Mouse (Mus musculus) embryonic facial prominence, embryonic 10.5 days (tissue): Measurements from ENCODE around the gene Rbks. TPM values are rescaled to one million over a fixed set of nuclear protein-coding genes. Genes with fewer than 3 reads are reported as not detected.
"Not testable (repeated sequence)": the region's sequence is repeated elsewhere in the genome, so short reads cannot be mapped to it uniquely, and the experiment has no call there.

ENCODE experiments used
- DNase-seq: peaks from one replicate; pipeline ENCODE4 v3.0.0-alpha.2; 2017; ENCODE audit warnings: low spot score
- H3K27ac ChIP-seq: fragments of 300-500 bp; sonication (generic); replicated peaks from 2 replicates; pipeline ENCODE4 v1.5.1; 2016; ENCODE audit warnings: mild to moderate bottlenecking
- H3K27me3 ChIP-seq: fragments of 300-500 bp; sonication (generic); replicated peaks from 2 replicates; pipeline ENCODE4 v1.6.1; 2016; ENCODE audit warnings: low read depth, mild to moderate bottlenecking; ENCODE audit not compliant: poor library complexity, severe bottlenecking
- H3K36me3 ChIP-seq: fragments of 300-500 bp; sonication (generic); replicated peaks from 2 replicates; pipeline ENCODE4 v1.6.1; 2016; ENCODE audit warnings: mild to moderate bottlenecking, moderate library complexity
- H3K4me1 ChIP-seq: fragments of 300-500 bp; sonication (generic); 2 replicates; pipeline ENCODE4 v1.6.1; 2016
- H3K4me3 ChIP-seq: fragments of 300-500 bp; sonication (generic); 2 replicates; pipeline ENCODE4 v1.5.1; 2016; ENCODE audit warnings: mild to moderate bottlenecking, moderate library complexity
- H3K9me3 ChIP-seq: fragments of 300-500 bp; sonication (generic); 2 replicates; pipeline ENCODE4 v1.6.1; 2016; ENCODE audit warnings: mild to moderate bottlenecking
- WGBS: fragments of 180-500 bp; shearing (Covaris S2); methylation state at CpG from one replicate; pipeline ENCODE4 v1.1.7; 2016; 5-methylcytosine and 5-hydroxymethylcytosine counted together
- polyA plus RNA-seq: library from polyadenylated mRNA; unstranded; fragments of >200 nt; fragmentation: Nextera tagmentation; extraction: Ambion mirVana; gene quantifications from 2 replicates; pipeline ENCODE4 v1.2.1, GENCODE M21; 2016

The Rbks gene
- polyA plus RNA-seq, 1 experiment from 2014 or later, result 4.1 TPM

DNA sequence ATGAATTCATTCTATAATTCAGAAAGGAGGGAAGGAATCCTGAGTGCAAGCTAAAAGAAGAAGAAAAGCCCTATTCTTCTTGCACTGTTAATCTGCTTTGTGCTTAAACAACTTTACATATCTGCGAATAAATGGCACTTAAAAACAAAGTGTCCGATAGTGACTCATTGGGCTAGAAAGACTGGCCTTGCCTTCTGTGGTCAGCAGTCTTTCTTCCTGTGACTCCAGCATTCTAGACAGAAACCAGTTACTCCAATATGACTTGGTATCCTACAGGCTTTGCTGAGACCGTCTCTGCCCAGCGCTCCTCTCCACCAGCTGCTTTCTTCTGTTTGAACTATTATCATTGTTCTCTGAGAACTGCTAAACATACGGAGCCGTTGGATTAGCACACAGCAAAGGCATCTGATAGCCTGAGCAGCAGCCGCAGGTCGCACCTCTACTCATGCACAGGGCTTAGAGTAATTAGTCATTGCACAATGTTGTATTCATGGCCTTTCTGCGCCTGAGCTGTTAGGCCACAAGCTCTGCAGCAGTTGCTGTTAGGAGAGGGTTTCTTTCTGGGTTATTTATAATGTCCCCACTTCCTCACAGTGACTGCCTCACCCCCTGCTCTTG lies 60.7 kb downstream of the Rbks start:
- H3K27ac ChIP-seq, result no peak overlapping the region

DNA sequence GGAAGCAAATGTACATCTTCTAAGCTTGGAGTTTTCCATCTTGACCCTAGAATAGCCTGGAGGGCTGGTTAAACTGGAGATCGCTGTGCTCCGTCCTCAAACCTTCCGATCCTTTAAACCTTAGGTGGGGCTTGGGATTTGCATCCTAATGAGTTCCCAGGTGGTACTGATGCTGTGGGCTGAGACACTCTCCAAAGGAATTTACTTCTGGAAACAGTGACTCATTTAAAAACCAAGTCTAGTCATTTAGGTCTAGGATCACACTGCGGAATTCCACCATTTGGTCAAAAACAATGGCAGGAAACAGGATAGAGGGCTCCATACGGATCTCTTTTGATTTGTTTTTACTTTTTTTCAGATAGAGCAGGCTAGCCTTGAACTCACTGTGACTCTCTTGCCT lies 62.7 kb downstream of the Rbks start:
- Histone ChIP-seq H3K4me3 (no peak overlapping the region), H3K36me3 (peaks cover 13% of the 10 kb centered on the region; the same call in 1 of the 2 replicates), H3K4me1 (peaks cover 18% of the 10 kb centered on the region), H3K9me3 (no peaks in the 10 kb centered on the region), H3K27me3 (no peaks in the 10 kb centered on the region), H3K27ac (no peak overlapping the region)
- DNase-seq, result no peak
- WGBS, result 50% methylated on average over 5 of the region's 5 CpGs

More for the DNA sequence above, 60.7 kb downstream of the Rbks start:
- Histone ChIP-seq H3K4me3 (no peak overlapping the region), H3K36me3 (peaks cover 14% of the 10 kb centered on the region; the same call in 1 of the 2 replicates), H3K9me3 (no peaks in the 10 kb centered on the region), H3K4me1 (peaks cover 10% of the 10 kb centered on the region), H3K27me3 (no peaks in the 10 kb centered on the region)
- 68% methylated on average over 9 of the region's 9 CpGs for WGBS
- no peak for DNase-seq

DNA sequence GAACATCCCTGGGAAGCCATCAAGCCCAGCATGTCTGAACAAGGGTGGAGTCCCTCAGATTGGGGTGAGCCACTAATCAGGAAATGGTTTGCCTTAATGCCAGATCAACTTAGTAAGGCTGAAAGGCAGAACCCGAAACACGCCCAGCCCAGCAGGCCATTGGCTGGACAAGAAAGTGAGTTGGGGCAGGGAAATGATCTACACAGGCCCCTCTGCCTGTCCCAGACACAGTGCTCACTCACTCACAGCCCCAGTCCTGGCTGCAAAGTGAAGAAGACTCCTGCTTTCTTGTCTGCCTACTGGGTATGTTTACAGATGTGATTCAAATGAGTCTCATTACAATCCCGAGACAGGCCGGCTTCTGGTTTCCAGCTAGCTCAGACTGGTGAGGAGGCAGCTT lies 63.3 kb downstream of the Rbks start:
- Histone ChIP-seq H3K9me3 (no peaks in the 10 kb centered on the region), H3K27ac (no peak overlapping the region), H3K36me3 (peaks cover 13% of the 10 kb centered on the region; the same call in 1 of the 2 replicates), H3K27me3 (no peaks in the 10 kb centered on the region), H3K4me1 (peaks cover 23% of the 10 kb centered on the region), H3K4me3 (no peak overlapping the region)
- 61% methylated on average over 4 of the region's 4 CpGs for WGBS
- DNase-seq, result no peak

DNA sequence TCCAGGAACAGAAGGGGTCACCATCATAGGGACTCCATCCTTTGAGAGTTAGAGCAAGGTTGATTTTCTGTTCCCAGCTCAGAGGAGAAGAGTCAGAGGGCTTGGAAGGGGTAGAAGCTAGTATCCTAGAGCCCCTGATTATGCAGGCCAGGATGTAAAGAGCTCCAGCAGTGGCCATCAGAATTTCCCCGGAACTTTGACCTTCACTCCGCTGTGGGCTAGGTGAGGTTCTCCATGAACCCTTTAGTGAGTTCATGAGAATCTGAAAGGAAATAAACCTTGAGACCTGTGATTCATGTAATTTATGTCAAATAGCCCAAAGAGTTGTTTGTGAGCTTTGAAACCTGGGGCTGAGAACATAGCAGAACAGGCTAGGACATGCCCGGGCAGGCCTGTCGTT lies 66.3 kb downstream of the Rbks start:
- not testable (repeated sequence) for DNase-seq, H3K9me3 ChIP-seq, H3K27ac ChIP-seq, H3K27me3 ChIP-seq, H3K4me3 ChIP-seq
- Histone ChIP-seq H3K36me3 (peaks cover 15% of the 10 kb centered on the region; the same call in 1 of the 2 replicates), H3K4me1 (peaks cover 35% of the 10 kb centered on the region)
- WGBS, result 95% methylated on average over 4 of the region's 4 CpGs

DNA sequence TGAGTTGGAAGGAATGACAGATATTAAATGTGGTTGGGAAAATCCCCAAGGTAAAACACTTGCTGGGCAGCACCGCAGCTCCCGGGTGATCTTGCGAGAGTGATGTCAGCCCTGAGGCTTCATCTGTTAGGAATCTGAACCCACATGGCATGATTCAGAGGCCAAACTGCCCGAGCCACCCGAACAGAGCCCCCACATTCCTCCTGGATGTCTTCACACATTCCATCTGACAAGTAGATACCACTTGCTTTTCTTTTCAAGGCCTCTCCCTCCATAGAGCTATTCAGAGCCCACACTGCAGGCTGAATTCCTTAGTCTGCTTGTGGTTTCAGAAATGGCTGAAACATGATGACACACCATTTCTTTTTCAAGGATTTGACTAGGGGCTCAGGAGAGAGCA lies 67.4 kb downstream of the Rbks start:
- no peak overlapping the region for H3K4me3 ChIP-seq
- peaks cover 20% of the 10 kb centered on the region for H3K36me3 ChIP-seq
- peak; percentile 64 for DNase-seq
- no peaks in the 10 kb centered on the region for H3K27me3 ChIP-seq
- H3K4me1 ChIP-seq, result peaks cover 35% of the 10 kb centered on the region
- 0 out of 2 replicates have a peak overlapping the region, but pooled peaks have one; percentile 70 for H3K27ac ChIP-seq
- WGBS, result 41% methylated on average over 5 of the region's 5 CpGs
- no peaks in the 10 kb centered on the region for H3K9me3 ChIP-seq

DNA sequence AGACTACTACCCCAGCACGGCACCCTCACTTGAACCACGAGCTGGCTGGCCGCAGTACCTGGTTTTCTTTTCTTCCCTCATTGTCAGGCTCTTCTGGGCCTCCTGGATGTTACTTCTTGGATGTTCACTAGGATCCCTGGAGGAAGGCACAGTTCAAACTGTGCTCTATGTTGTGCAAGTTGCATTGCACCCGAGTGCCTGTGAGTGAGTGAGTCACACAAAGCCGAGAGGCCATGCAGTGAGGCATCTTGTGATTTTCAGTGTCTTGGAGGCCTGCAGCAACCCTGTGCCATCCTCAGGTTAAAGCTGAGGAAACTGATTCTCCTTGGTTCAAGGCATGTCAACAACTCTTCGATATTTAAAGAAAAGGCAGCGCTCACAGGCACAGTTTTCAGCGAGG lies 68.9 kb downstream of the Rbks start:
- Histone ChIP-seq H3K36me3 (peaks cover 15% of the 10 kb centered on the region), H3K27ac (0 out of 2 replicates have a peak overlapping the region, but pooled peaks have one; percentile 49), H3K4me1 (peaks cover 31% of the 10 kb centered on the region), H3K9me3 (no peaks in the 10 kb centered on the region), H3K4me3 (no peak overlapping the region), H3K27me3 (no peaks in the 10 kb centered on the region)
- 90% methylated on average over 8 of the region's 8 CpGs for WGBS
- no peak for DNase-seq

DNA sequence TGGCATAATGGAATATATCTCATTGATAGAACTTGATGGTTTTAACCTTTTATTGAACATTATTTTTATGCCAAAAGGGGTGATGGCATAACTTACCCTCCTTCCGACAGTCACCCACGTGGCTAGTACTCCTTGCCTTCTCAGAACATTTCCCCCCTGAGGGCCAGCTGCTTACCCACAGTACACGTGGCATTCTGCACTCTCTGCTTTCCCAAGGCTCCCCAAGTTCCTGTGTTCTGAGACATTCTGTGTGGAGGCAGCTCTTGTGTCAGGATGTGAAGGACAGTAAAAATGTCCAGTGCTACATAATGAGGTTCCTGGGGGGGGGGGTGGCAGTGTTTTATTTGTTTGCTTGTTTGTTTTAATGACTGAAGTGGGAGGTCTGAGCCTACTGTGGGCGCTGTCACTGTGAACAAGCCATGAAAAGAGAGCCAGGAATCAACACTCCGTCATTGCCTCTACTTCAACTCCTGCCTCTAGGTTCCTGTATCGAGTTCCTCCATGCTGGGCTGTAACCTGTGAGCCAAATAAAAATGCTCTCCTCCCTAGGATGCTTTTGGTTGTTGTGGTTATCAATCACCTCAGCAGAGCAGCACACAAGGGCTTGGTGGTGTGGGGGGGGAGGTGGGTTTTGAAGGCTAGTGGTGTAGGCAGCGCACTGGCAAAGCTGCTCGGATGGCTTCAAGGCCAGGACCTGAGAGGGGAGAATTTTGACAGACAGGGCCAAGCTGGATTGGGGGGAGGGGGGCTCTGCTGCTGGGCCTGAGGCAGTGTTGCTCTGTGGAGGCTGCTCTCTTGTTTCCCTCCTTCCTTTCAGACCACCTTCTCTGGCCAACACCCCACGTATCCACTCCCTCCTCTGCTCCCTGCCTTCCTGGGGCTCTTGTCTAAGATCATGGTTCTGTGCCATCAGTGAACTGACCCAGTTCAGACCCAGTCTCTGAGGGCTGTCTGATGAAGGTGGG lies 69.6 kb downstream of the Rbks start:
- H3K9me3 ChIP-seq, result no peaks in the 10 kb centered on the region
- H3K27me3 ChIP-seq, result no peaks in the 10 kb centered on the region
- WGBS, result 70% methylated on average over 9 of the region's 9 CpGs
- H3K36me3 ChIP-seq, result peaks cover 19% of the 10 kb centered on the region
- H3K4me1 ChIP-seq, result peaks cover 31% of the 10 kb centered on the region
- H3K4me3 ChIP-seq, result no peak overlapping the region
- DNase-seq, result peak; percentile 24
- peak overlapping the region; percentile 49 for H3K27ac ChIP-seq

DNA sequence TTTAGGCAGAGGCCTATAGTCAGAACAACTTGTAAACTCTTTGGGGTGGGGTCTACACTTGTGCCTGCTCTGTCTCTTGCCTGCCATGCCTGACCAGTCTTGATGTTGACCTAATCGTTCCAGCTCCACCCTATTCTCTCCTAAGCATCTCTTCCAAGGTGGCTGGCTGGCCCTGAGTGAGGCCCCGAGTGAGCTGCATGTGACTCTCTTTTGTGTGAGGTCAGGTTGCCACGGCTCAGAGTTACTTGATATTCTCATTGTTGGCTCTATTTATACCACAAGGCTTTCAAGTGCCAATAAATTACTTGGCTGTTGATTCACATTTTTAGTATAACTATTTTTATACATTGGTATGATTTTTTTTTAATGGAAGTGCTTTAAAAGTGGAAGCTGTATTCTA lies 70.3 kb downstream of the Rbks start:
- no peaks in the 10 kb centered on the region for H3K9me3 ChIP-seq
- H3K27me3 ChIP-seq, result no peaks in the 10 kb centered on the region
- DNase-seq, result no peak
- WGBS, result 65% methylated on average over 3 of the region's 3 CpGs
- peaks cover 22% of the 10 kb centered on the region for H3K36me3 ChIP-seq
- no peak overlapping the region for H3K27ac ChIP-seq
- no peak overlapping the region for H3K4me3 ChIP-seq
- peaks cover 31% of the 10 kb centered on the region for H3K4me1 ChIP-seq

DNA sequence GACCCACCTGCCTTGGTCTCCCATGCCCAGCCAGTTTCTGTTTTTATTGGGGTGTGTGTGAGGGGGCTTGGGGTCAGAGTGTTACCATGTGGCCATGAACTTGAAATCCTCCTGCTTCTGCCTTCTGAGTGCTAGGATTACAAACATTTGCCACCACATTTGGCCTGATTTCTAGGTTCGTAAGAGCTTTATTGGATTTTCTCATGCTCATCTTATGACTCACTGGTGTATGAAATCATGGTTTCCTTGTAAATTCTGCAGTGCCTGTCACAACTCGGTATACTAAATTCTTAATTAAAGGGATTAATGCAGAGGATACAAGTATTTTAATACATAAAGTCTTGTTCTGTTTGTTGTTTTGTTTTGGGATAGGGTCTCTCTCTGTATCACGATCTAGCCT lies 77.1 kb downstream of the Rbks start:
- no peaks in the 10 kb centered on the region for H3K9me3 ChIP-seq
- peaks cover 74% of the 10 kb centered on the region for H3K36me3 ChIP-seq
- no peaks in the 10 kb centered on the region for H3K27me3 ChIP-seq
- H3K27ac ChIP-seq, result no peak overlapping the region
- no peak overlapping the region for H3K4me3 ChIP-seq
- 94% methylated on average over 3 of the region's 3 CpGs for WGBS
- no peaks in the 10 kb centered on the region for H3K4me1 ChIP-seq
- DNase-seq, result no peak

DNA sequence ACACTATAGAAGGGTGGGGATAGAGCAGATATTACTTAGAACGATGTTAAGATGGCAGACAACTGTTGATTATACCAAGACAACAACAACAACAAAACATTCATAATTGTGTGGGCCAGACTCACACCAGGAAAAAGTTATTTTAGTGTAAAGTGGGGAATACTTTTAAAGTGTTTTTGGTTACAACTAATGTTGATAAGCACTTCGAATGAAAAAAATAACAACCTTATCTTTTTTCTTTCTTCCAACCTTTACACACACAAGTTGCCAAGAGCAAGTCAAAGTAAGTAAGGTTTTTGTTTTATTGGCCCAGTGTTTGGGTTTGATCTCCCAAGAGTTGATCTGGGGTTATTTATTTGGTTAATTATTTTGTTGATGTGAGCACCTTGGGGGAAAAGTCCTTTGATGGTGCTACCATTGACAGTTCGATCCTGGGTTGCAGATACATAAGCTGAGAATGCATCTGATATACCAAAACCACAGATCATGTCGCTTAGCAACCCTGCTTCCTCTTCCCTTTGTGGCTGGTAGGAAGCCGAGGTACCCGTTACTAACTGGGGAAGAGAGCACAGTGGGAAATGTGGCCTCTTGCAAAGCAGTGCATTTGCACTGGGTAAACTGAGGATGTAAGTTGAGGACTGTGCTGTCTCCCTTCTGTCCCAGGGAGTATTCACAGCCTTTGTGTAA lies 82.9 kb downstream of the Rbks start:
- H3K4me1 ChIP-seq, result peaks cover 8% of the 10 kb centered on the region
- peak overlapping the region; percentile 97 for H3K27ac ChIP-seq
- 52% methylated on average over 6 of the region's 6 CpGs for WGBS
- peaks cover 43% of the 10 kb centered on the region for H3K36me3 ChIP-seq
- no peaks in the 10 kb centered on the region for H3K27me3 ChIP-seq
- peak overlapping the region; percentile 90 for H3K4me3 ChIP-seq
- H3K9me3 ChIP-seq, result no peaks in the 10 kb centered on the region
- DNase-seq, result no peak

DNA sequence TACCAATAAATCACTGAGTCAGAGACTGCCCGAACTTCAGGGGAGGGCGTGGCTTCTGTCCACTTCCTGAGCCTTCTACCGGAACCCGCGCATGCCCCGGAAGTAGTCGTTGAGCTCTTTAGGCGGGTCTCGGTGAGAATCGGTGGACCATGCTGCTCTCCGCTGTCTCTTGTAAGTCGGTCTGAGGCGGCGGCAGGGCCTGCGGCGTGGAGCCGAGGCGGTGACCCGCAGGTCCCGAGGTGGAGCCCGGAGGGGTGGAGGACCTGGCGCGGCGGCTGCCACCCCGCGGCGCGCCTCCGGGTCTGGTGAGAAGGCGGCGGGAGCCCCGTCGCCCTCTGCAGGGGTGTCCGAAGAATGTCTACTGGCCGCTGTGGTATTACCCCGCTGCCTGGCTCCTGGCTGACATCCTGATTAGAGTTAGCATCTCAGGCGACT lies 83.6 kb downstream of the Rbks start:
- under 1% methylated on average over 37 of the region's 37 CpGs for WGBS
- H3K9me3 ChIP-seq, result no peaks in the 10 kb centered on the region
- peak; percentile 90 for DNase-seq
- peak overlapping the region; percentile 97 for H3K27ac ChIP-seq
- H3K36me3 ChIP-seq, result peaks cover 37% of the 10 kb centered on the region
- H3K27me3 ChIP-seq, result no peaks in the 10 kb centered on the region
- H3K4me3 ChIP-seq, result peak overlapping the region; percentile 90
- peaks cover 8% of the 10 kb centered on the region for H3K4me1 ChIP-seq

DNA sequence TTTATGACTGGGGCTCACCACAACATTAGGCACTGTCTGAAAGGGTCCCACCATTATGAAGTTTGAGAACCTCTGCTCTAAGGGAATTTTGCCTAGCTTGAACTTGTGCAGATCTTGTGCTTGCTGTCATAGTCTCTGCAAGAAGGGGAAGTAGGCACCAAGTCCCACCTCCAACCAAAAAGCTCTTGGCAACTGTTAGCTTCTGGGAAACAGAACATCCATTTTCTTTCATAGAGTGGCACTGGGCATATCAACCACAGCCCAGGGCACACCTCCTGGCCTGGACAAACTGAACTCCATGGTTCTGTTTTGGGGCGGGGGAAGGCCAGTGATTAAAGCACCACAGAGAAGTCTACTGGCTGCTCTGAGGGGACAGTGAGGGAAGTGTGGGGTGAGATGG lies 86.2 kb downstream of the Rbks start:
- DNase-seq, result no peak
- Histone ChIP-seq H3K27me3 (no peaks in the 10 kb centered on the region), H3K4me1 (peaks cover 8% of the 10 kb centered on the region), H3K27ac (no peak overlapping the region), H3K9me3 (no peaks in the 10 kb centered on the region), H3K4me3 (no peak overlapping the region), H3K36me3 (peaks cover 12% of the 10 kb centered on the region)
- WGBS, result 90% methylated on average over 1 of the region's 1 CpGs
